Mouse (Mus musculus): ENCODE results near the gene Gbp2.

GRCm38 (mm10) chr3:142650205-142650604 is 29.8 kb downstream of the Gbp2 start:
- no peak for TF ChIP-seq CTCF (IDR thresholded peaks at IDR 0.05; ENCODE audit: borderline replicate concordance, insufficient read depth, low read length)
- TF ChIP-seq POLR2A (IDR thresholded peaks at IDR 0.05; ENCODE audit: low read depth, low read length): no peak
